Mouse (Mus musculus) small intestine, adult 2 months (tissue): ENCODE measurements around the gene Aff1. TPM values are rescaled to one million over a fixed set of nuclear protein-coding genes. Genes with fewer than 3 reads are reported as not detected.

Experiments used
- H3K27ac ChIP-seq: fragments of 200-500 bp; 2 replicates; pipeline ENCODE4 v1.5.1; 2012; ENCODE audit warnings: low read depth, low read length, control low read depth, inconsistent platforms; ENCODE audit not compliant: insufficient read depth
- H3K27me3 ChIP-seq: fragments of 200-500 bp; 2 replicates; pipeline ENCODE4 v1.6.1; 2012; ENCODE audit warnings: mild to moderate bottlenecking, moderate library complexity, low read length, inconsistent platforms; ENCODE audit not compliant: control insufficient read depth, insufficient read depth
- H3K36me3 ChIP-seq: fragments of 200-500 bp; 2 replicates; pipeline ENCODE4 v1.6.1; 2012; ENCODE audit warnings: mild to moderate bottlenecking, low read length, control low read depth, inconsistent platforms; ENCODE audit not compliant: control insufficient read depth, insufficient read depth
- H3K4me1 ChIP-seq: fragments of 200-500 bp; 2 replicates; pipeline ENCODE4 v1.6.1; 2012; ENCODE audit warnings: low read length, inconsistent platforms, mixed read lengths; ENCODE audit not compliant: control insufficient read depth, insufficient read depth, insufficient read length
- H3K4me3 ChIP-seq: fragments of 200-500 bp; 2 replicates; pipeline ENCODE4 v1.5.1; 2012; ENCODE audit warnings: low read depth, mild to moderate bottlenecking, control low read depth, inconsistent platforms, low read length, moderate library complexity
- CTCF ChIP-seq: fragments of 200-500 bp; IDR thresholded peaks from 2 replicates; pipeline ENCODE4 v1.5.1; 2012; ENCODE audit warnings: low read depth, mild to moderate bottlenecking, control low read depth, inconsistent platforms, low read length, moderate library complexity, mixed read lengths; ENCODE audit not compliant: insufficient replicate concordance, insufficient read length; ENCODE audit errors: extremely low read depth
- POLR2A ChIP-seq: fragments of 200-500 bp; IDR thresholded peaks from 2 replicates; pipeline ENCODE4 v1.6.1; 2012; ENCODE audit warnings: low read depth, mild to moderate bottlenecking, control low read depth, inconsistent platforms, low read length, moderate library complexity
- WGBS: fragments of 180-500 bp; shearing (Covaris S2); methylation state at CpG from one replicate; pipeline ENCODE4 v1.1.7; 2018; 5-methylcytosine and 5-hydroxymethylcytosine counted together
- polyA plus RNA-seq: library from polyadenylated mRNA; depleted of rRNA; stranded (reverse); fragments of >200 nt; gene quantifications from 2 replicates; pipeline ENCODE4 v1.2.3, GENCODE M21; 2012

Gene Aff1
- polyA plus RNA-seq, 1 experiment: 16.7 TPM

DNA sequence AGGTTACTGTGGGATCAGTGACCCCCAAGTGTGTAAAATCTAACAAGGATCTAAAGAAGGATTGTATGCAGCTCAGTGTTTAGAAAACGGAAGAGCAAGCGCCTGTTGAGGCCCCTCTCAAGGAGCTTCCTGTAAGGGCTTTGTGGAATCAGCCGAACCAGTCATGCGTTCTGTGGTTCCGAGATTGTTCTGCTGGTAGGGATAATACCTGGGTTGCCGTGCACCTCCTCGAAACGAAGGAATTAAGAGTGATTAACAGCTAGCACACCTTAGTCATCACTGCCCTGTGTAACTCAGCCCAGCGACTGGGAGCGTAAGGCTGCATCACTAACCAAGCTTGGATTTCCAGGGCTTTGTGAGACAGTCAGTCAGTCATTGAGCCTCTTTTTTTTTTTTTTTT lies 87.7 kb downstream of the Aff1 start:
- 69% methylated on average over 10 of the region's 10 CpGs for WGBS
- TF ChIP-seq POLR2A: no peak
- no peak for TF ChIP-seq CTCF
- peaks cover 15% of the 10 kb centered on the region for H3K36me3 ChIP-seq
- no peak overlapping the region for H3K27ac ChIP-seq
- H3K4me1 ChIP-seq: peaks cover 32% of the 10 kb centered on the region
- no peaks in the 10 kb centered on the region for H3K27me3 ChIP-seq
- no peak overlapping the region for H3K4me3 ChIP-seq

DNA sequence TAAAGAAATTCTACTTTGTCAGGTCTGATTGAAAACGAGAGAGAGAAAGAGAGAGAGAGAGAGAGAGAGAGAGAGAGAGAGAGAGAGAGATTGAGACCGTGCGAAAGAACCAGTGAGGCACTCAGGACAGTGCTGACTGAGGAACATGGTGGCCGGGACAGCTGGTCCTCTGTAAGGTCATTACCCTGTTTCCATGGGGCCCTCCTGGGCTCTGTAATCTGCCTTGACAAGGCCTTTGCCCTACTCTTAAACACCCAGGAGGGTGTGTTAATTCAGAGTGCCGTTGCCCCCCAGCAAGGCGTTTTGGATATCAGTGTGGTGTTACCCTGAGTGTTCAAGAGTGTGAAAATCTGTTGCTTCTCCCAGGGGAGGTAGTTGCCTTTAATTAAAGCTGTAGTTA lies 88.1 kb downstream of the Aff1 start:
- Histone ChIP-seq H3K4me1 (peaks cover 28% of the 10 kb centered on the region), H3K27ac (no peak overlapping the region), H3K36me3 (peaks cover 18% of the 10 kb centered on the region), H3K27me3 (no peaks in the 10 kb centered on the region), H3K4me3 (no peak overlapping the region)
- TF ChIP-seq CTCF (no peak), POLR2A (no peak)
- WGBS: 48% methylated on average over 6 of the region's 6 CpGs

DNA sequence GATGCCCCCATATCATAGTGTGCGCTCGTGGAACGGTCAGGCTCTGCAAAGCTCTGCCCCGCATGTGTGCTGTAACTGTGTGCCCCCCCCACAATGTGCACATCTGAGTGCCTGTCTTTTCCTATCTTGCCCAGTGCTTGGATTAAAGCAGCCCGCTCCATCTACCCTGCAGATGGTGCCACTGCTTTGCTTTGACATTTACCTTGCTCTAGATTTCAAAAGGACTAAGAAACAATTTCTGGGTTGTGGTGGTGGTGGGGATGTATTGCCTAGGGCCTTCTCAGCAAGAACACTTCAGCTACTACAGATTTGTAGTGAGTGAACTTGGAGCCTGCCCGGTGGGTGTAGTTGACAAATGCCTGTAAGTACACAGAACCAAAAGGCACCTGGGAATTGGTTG lies 88.7 kb downstream of the Aff1 start:
- 85% methylated on average over 6 of the region's 6 CpGs for WGBS
- no peak overlapping the region for H3K27ac ChIP-seq
- H3K36me3 ChIP-seq: peaks cover 22% of the 10 kb centered on the region
- H3K4me3 ChIP-seq: no peak overlapping the region
- TF ChIP-seq CTCF: no peak
- TF ChIP-seq POLR2A: no peak
- peaks cover 23% of the 10 kb centered on the region for H3K4me1 ChIP-seq
- H3K27me3 ChIP-seq: no peaks in the 10 kb centered on the region

DNA sequence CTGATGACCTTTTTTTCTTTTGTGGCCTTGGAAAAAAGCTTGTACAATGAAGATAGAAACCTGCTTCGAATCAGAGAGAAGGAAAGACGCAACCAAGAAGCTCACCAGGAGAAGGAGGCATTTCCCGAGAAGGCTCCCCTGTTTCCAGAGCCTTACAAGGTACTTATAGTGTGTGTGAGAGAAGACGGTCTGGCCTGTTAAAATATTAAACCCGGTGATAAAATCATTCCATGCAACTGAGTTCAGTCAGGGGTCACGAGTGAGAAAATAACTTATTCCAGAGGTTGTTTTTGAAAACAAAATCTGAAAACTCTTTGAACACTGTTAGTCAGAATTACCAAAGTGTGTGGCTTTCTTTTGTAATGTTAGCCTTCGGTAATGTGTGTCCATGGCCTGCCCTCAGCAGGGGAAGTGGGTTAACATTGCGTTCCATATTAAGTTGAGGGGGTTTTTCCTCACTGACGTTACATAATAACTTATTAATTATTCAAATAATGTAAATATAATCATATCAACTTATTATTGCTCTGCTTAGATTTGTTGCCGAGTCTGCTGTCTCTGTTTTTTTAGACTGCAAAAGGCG lies 91.0 kb downstream of the Aff1 start:
- peaks cover 10% of the 10 kb centered on the region for H3K4me1 ChIP-seq
- 74% methylated on average over 11 of the region's 11 CpGs for WGBS
- peaks cover 31% of the 10 kb centered on the region for H3K36me3 ChIP-seq
- TF ChIP-seq CTCF (no peak), POLR2A (no peak)
- no peak overlapping the region for H3K27ac ChIP-seq
- H3K27me3 ChIP-seq: no peaks in the 10 kb centered on the region
- no peak overlapping the region for H3K4me3 ChIP-seq

DNA sequence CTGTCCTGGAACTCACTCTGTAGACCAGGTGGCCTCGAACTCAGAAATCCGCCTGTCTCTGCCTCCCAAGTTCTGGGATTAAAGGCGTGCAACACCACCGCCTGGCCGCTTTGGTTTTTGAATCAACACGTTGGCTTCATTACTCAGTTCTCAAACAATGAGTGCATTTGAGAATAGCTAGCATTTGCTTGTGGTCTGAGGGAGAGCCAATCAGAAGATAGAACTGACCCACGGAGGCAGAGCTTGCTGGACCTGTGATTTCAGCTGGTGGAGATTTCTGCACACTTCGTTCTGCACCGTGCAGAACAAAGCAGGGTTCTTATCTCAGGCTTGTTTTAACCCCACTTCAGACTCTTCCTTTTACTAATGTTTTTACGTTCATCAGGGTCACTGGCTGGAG lies 93.9 kb downstream of the Aff1 start:
- peaks cover 39% of the 10 kb centered on the region for H3K36me3 ChIP-seq
- 79% methylated on average over 10 of the region's 10 CpGs for WGBS
- H3K4me3 ChIP-seq: no peak overlapping the region
- TF ChIP-seq POLR2A: no peak
- TF ChIP-seq CTCF: no peak
- H3K27me3 ChIP-seq: no peaks in the 10 kb centered on the region
- H3K4me1 ChIP-seq: no peaks in the 10 kb centered on the region
- no peak overlapping the region for H3K27ac ChIP-seq

DNA sequence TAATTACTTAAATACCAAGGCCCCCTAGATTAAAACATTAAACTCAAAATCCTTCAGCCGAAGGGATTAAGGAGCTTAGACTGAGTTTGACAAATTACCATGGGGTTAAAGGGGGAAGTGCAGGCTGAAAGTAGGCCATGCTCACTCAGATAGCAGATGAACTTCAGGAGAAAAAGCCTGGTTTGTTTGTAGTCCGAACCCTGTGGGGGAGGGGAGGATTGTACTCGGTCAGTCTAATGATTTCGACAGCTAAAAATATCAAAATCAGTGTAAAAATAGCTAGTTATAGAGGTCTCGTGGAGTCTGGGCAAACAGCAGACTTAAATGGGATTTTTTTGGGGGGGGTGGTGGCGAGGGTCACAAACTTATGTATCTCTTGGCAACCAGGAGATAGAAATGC lies 96.3 kb downstream of the Aff1 start:
- Histone ChIP-seq H3K36me3 (peaks cover 49% of the 10 kb centered on the region), H3K27ac (no peak overlapping the region), H3K4me3 (no peak overlapping the region), H3K4me1 (no peaks in the 10 kb centered on the region), H3K27me3 (no peaks in the 10 kb centered on the region)
- TF ChIP-seq CTCF: no peak
- TF ChIP-seq POLR2A: no peak
- 69% methylated on average over 6 of the region's 6 CpGs for WGBS

DNA sequence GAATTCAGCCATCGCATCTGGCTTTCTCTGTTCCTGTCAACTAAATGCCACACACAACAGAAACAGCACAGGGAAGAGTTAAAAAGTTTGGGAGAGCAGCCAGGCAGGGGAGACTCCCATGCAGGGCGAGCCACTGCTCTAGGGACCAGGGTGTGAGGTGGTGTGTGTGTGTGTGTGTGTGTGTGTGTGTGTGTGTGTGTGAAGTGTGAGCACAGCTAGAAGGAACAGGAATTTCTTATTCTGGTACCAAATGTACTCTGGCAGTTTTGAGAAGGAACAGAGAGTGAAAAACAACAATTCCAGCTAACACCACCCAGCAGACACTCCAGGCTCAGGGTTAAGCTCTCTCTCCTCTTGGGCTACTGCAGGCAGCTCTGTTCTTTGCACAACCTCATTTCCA lies 96.8 kb downstream of the Aff1 start:
- WGBS: 37% methylated on average over 2 of the region's 2 CpGs
- H3K4me3 ChIP-seq: no peak overlapping the region
- H3K27ac ChIP-seq: no peak overlapping the region; the same call in 1 of the 2 replicates
- TF ChIP-seq CTCF (no peak), POLR2A (no peak)
- H3K36me3 ChIP-seq: peaks cover 47% of the 10 kb centered on the region
- H3K4me1 ChIP-seq: no peaks in the 10 kb centered on the region
- no peaks in the 10 kb centered on the region for H3K27me3 ChIP-seq

DNA sequence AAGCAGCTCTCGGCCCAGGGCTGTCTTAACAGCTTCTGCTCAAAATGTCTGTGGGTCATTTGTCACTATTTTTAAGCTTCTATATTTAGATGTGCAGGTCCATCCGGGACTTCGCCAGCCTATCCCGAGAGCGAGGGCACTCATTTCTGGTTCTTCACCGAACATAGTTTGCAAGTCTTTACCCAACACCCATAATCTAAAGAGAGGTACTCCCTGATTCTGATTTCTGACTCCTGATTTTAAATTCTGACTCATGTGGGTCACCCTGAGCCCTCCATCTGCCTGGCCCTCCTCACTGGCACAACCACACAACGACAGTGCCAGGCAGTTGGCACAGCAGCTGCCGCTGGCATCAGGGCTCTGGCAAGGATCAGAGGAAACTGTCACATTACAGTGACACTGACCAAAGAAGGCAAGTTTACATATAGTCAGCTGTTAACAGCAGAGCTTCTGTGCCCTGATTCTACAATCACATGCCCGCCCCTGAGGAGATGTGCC lies 97.5 kb downstream of the Aff1 start:
- Histone ChIP-seq H3K4me3 (no peak overlapping the region), H3K27me3 (no peaks in the 10 kb centered on the region), H3K4me1 (no peaks in the 10 kb centered on the region), H3K27ac (peak overlapping the region; percentile 39), H3K36me3 (peaks cover 42% of the 10 kb centered on the region)
- TF ChIP-seq CTCF: no peak
- no peak for TF ChIP-seq POLR2A
- 73% methylated on average over 9 of the region's 9 CpGs for WGBS
